Mouse (Mus musculus) cerebellum, adult 2 months (tissue): Measurements from ENCODE around the gene Lama2.

Source experiments
- CTCF ChIP-seq: fragments of 200-500 bp; IDR thresholded peaks from 2 replicates; pipeline ENCODE4 v1.5.1; 2011; ENCODE audit warnings: low read depth, mild to moderate bottlenecking, control low read depth, low read length, moderate library complexity, borderline replicate concordance; ENCODE audit not compliant: insufficient read depth
- POLR2A ChIP-seq: fragments of 200-500 bp; IDR thresholded peaks from 2 replicates; pipeline ENCODE4 v1.6.1; 2011; ENCODE audit warnings: low read length, control low read depth, borderline replicate concordance; ENCODE audit not compliant: insufficient read depth

DNA sequence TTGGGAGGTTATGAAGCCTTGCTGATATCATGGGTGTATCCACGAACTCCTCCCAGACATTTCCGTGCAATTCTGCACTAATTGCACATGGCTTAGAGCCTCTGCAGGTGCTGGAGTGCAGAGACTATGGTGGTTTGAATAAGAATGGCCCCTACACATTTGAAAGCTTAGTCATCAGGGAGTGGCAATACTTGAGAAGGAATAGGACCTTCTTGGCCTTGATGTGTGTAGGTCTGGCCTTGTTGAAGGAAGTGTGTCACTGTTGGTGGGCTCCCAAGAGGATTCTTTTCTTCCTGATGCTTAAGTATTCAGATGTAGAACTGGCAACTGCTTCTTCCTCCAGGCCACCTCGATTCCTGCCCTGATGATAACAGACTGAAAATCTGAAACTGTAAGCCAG, 661.0 kb downstream of the Lama2 start:
- TF ChIP-seq POLR2A (no peak), CTCF (no peak)
